Mouse (Mus musculus) CD4-positive helper T cell, adult 2 months (primary cell): ENCODE measurements around the gene Spata17.

Experiments
- DNase-seq: peaks from one replicate; pipeline ENCODE4 v3.0.0-alpha.2; 2012; ENCODE audit warnings: low read depth, missing footprints, low spot score

Spata17 gene

GRCm38 (mm10) chr1:187086027-187086426 is 129.2 kb downstream of the Spata17 start:
- no peak for DNase-seq

GRCm38 (mm10) chr1:187077352-187077751 is 137.9 kb downstream of the Spata17 start:
- DNase-seq: no peak

GRCm38 (mm10) chr1:187077043-187077334 is 138.3 kb downstream of the Spata17 start:
- DNase-seq: no peak

GRCm38 (mm10) chr1:187076198-187077042 is 138.8 kb downstream of the Spata17 start:
- DNase-seq: no peak

- no peak for DNase-seq
Observed at GRCm38 (mm10) chr1:187059874-187060273, 155.4 kb downstream of the Spata17 start.

- no peak for DNase-seq
Observed at GRCm38 (mm10) chr1:187054333-187054732, 160.9 kb downstream of the Spata17 start.

- no peak for DNase-seq
Observed at GRCm38 (mm10) chr1:187053862-187054261, 161.4 kb downstream of the Spata17 start.

- DNase-seq: no peak
Observed at GRCm38 (mm10) chr1:187052532-187052931, 162.7 kb downstream of the Spata17 start.

GRCm38 (mm10) chr1:187051296-187051695 is 164.0 kb downstream of the Spata17 start:
- DNase-seq: no peak

- DNase-seq: no peak
Observed at GRCm38 (mm10) chr1:187048681-187049288, 166.5 kb downstream of the Spata17 start.

GRCm38 (mm10) chr1:187044726-187045125 is 170.5 kb downstream of the Spata17 start:
- DNase-seq: no peak

GRCm38 (mm10) chr1:187039801-187040200 is 175.5 kb downstream of the Spata17 start:
- no peak for DNase-seq

GRCm38 (mm10) chr1:187035785-187036184 is 179.5 kb downstream of the Spata17 start:
- no peak for DNase-seq

- DNase-seq: no peak
Observed at GRCm38 (mm10) chr1:187031796-187032195, 183.5 kb downstream of the Spata17 start.

GRCm38 (mm10) chr1:187028841-187029240 is 186.4 kb downstream of the Spata17 start:
- no peak for DNase-seq

- DNase-seq: no peak
Observed at GRCm38 (mm10) chr1:187020011-187020410, 195.3 kb downstream of the Spata17 start.

- no peak for DNase-seq
Observed at GRCm38 (mm10) chr1:187016116-187016515, 199.1 kb downstream of the Spata17 start.

GRCm38 (mm10) chr1:187015673-187016072 is 199.6 kb downstream of the Spata17 start:
- DNase-seq: no peak

- no peak for DNase-seq
Observed at GRCm38 (mm10) chr1:187014141-187014540, 201.1 kb downstream of the Spata17 start.

GRCm38 (mm10) chr1:187011601-187012000 is 203.7 kb downstream of the Spata17 start:
- no peak for DNase-seq

GRCm38 (mm10) chr1:187010071-187010470 is 205.2 kb downstream of the Spata17 start:
- DNase-seq: no peak

- DNase-seq: no peak
Observed at GRCm38 (mm10) chr1:187008236-187008635, 207.0 kb downstream of the Spata17 start.

GRCm38 (mm10) chr1:187006227-187006925 is 208.9 kb downstream of the Spata17 start:
- DNase-seq: no peak
